Mouse (Mus musculus) forelimb bud, embryonic 11.5 days (tissue): Measurements from ENCODE around the gene Adamts17.

ENCODE experiments used
- DNase-seq: peaks from one replicate; pipeline ENCODE4 v3.0.0-alpha.2; 2012; ENCODE audit warnings: low read depth, low spot score

Gene Adamts17

GRCm38 (mm10) chr7:66933251-66933650, 93.7 kb downstream of the Adamts17 start:
- DNase-seq: no peak

GRCm38 (mm10) chr7:66934062-66934461, 94.5 kb downstream of the Adamts17 start:
- no peak for DNase-seq

GRCm38 (mm10) chr7:66935041-66935440, 95.5 kb downstream of the Adamts17 start:
- no peak for DNase-seq

GRCm38 (mm10) chr7:66936042-66936755, 96.7 kb downstream of the Adamts17 start:
- no peak for DNase-seq

- no peak for DNase-seq
These were observed 97.4 kb downstream of the Adamts17 start for GRCm38 (mm10) chr7:66936911-66937310.

- no peak for DNase-seq
These were observed 99.7 kb downstream of the Adamts17 start for GRCm38 (mm10) chr7:66938988-66939783.

- no peak for DNase-seq
These were observed 101.2 kb downstream of the Adamts17 start for GRCm38 (mm10) chr7:66940761-66941160.

- no peak for DNase-seq
These were observed 109.5 kb downstream of the Adamts17 start for GRCm38 (mm10) chr7:66949006-66949405.

GRCm38 (mm10) chr7:66952921-66953320, 113.4 kb downstream of the Adamts17 start:
- DNase-seq: no peak

- DNase-seq: peak; percentile 30
These were observed 114.5 kb downstream of the Adamts17 start for GRCm38 (mm10) chr7:66954073-66954472.

GRCm38 (mm10) chr7:66954723-66955122, 115.2 kb downstream of the Adamts17 start:
- DNase-seq: no peak

- DNase-seq: peak; percentile 68
These were observed 116.0 kb downstream of the Adamts17 start for GRCm38 (mm10) chr7:66955455-66955919.

GRCm38 (mm10) chr7:66955978-66956377, 116.4 kb downstream of the Adamts17 start:
- DNase-seq: peak; percentile 44

- DNase-seq: no peak
These were observed 118.2 kb downstream of the Adamts17 start for GRCm38 (mm10) chr7:66957764-66958163.

GRCm38 (mm10) chr7:66960246-66961033, 120.9 kb downstream of the Adamts17 start:
- DNase-seq: no peak

GRCm38 (mm10) chr7:66962736-66963135, 123.2 kb downstream of the Adamts17 start:
- DNase-seq: no peak

- DNase-seq: no peak
These were observed 124.0 kb downstream of the Adamts17 start for GRCm38 (mm10) chr7:66963541-66963940.

GRCm38 (mm10) chr7:66966541-66967205, 127.1 kb downstream of the Adamts17 start:
- peak; percentile 59 for DNase-seq

GRCm38 (mm10) chr7:66967206-66967919, 127.8 kb downstream of the Adamts17 start:
- DNase-seq: no peak

GRCm38 (mm10) chr7:66968661-66969060, 129.1 kb downstream of the Adamts17 start:
- no peak for DNase-seq

GRCm38 (mm10) chr7:66969199-66969598, 129.7 kb downstream of the Adamts17 start:
- DNase-seq: no peak
